Mouse (Mus musculus) G1E-ER4 (cell line): ENCODE results near the gene Dnmt3b. TPM values are rescaled to one million over a fixed set of nuclear protein-coding genes. Genes with fewer than 3 reads are reported as not detected.

Experiments used
- GATA1 ChIP-seq: IDR thresholded peaks from one replicate; pipeline ENCODE4 v1.8.0; 2012; ENCODE audit warnings: low read length, inconsistent platforms
- polyA plus RNA-seq: library from polyadenylated mRNA; stranded (reverse); fragments of >175 nt; gene quantifications from 2 replicates; pipeline ENCODE4 v1.2.3, GENCODE M21; 2012

Gene Dnmt3b
- polyA plus RNA-seq, 1 experiment, result 23.6 TPM

DNA sequence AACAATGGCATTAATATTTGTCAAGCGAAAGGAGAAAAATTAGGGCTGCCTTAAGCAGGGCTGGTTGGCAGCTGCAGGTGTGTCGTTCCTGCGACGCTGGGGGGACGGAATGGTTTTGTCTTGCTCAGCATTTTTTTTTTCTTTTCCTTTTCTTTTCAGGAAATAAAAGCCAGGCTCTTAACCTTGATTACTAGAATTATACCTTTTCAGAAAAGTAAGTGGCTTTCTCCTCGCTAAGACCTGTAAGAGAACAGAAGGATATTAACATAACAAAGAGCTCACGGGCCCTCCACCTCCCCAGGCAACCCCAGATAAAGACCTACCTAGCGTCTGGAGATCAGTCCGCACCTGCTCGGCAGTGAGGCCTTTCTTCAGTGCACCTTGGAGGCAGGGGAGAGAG lies 26.8 kb upstream of the Dnmt3b start:
- no peak for TF ChIP-seq GATA1

- TF ChIP-seq GATA1, result no peak
These were observed 18.3 kb upstream of the Dnmt3b start for GRCm38 (mm10) chr2:153630950-153631349.

GRCm38 (mm10) chr2:153631976-153632870 lies 17.0 kb upstream of the Dnmt3b start, which contains the start of gene Commd7:
Gene Commd7, minus strand, starts transcription at chr2:153632781.
- TF ChIP-seq GATA1, result no peak

GRCm38 (mm10) chr2:153632871-153633226 lies 16.4 kb upstream of the Dnmt3b start:
- TF ChIP-seq GATA1, result no peak

DNA sequence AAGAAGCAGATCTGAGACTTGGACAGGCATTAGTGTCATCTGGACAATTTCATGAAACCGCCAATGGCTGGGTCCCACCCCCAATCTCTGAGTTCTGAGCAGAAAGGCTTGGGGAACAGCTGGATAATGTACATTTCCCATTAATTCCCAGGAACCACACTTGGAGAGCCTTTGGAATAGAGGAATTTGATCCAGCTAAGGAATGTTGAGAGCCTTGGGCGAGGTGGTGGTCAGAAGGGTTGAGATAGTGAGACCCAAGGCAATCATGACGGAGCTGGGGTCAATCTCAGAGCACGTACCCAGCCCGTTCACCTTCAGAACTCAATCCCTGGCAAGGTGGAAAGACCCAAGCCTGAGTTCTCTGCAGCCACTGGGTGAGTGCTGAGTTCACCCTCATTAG lies 16.0 kb upstream of the Dnmt3b start:
- no peak for TF ChIP-seq GATA1

- TF ChIP-seq GATA1, result no peak
These were observed 10.1 kb upstream of the Dnmt3b start for GRCm38 (mm10) chr2:153638977-153639680.

DNA sequence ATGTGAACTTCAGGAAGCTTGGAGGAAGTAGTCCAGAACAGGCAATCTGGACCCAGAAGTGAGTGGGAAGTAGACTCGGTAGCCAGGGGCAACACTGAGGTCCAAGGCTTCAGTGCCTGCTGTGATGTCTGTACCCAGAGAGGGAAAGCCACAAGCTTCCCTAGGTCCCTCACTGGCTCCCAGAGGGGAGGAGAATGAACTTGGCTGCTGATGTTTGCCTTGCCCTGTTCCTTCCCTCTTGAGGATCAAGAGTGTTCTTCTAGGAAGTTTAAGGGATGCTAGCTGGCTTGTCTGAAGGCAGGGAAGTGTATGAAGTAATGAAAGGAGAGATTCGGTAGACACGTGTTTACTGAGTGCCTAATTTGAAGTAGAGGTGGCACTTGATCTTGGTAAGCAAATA lies 6.8 kb upstream of the Dnmt3b start:
- no peak for TF ChIP-seq GATA1

- TF ChIP-seq GATA1, result no peak
These were observed 6.3 kb upstream of the Dnmt3b start for GRCm38 (mm10) chr2:153642999-153643398.

- TF ChIP-seq GATA1, result no peak
These were observed 415 bp upstream of the Dnmt3b start for GRCm38 (mm10) chr2:153648773-153649297.

- no peak for TF ChIP-seq GATA1
These were observed 901 bp downstream of the Dnmt3b start for GRCm38 (mm10) chr2:153650014-153650687.

GRCm38 (mm10) chr2:153651681-153652080 lies 2.4 kb downstream of the Dnmt3b start:
- no peak for TF ChIP-seq GATA1

GRCm38 (mm10) chr2:153660616-153661015 lies 11.4 kb downstream of the Dnmt3b start:
- no peak for TF ChIP-seq GATA1

- TF ChIP-seq GATA1, result no peak
These were observed 16.2 kb downstream of the Dnmt3b start for GRCm38 (mm10) chr2:153665401-153665800.

GRCm38 (mm10) chr2:153668754-153669376 lies 19.6 kb downstream of the Dnmt3b start:
- TF ChIP-seq GATA1, result no peak

- no peak for TF ChIP-seq GATA1
These were observed 20.9 kb downstream of the Dnmt3b start for GRCm38 (mm10) chr2:153670111-153670510.
